Mouse (Mus musculus) cerebellum, adult 2 months (tissue): ENCODE data around the gene Mobp. TPM values are rescaled to one million over a fixed set of nuclear protein-coding genes. Genes with fewer than 3 reads are reported as not detected.

ENCODE experiments used
- DNase-seq, 2 experiments: peaks; one replicate each; pipeline ENCODE4 v3.0.0; 2021
- H3K27ac ChIP-seq: fragments of 200-500 bp; 2 replicates; pipeline ENCODE4 v1.5.1; 2012; ENCODE audit warnings: low read length, control low read depth, inconsistent platforms; ENCODE audit not compliant: insufficient read depth
- H3K27me3 ChIP-seq: fragments of 200-500 bp; 2 replicates; pipeline ENCODE4 v1.6.1; 2012; ENCODE audit warnings: inconsistent platforms, mild to moderate bottlenecking, low read length, moderate library complexity; ENCODE audit not compliant: control insufficient read depth, insufficient read depth
- H3K4me1 ChIP-seq: fragments of 200-500 bp; 2 replicates; pipeline ENCODE4 v1.6.1; 2011; ENCODE audit warnings: low read length; ENCODE audit not compliant: control insufficient read depth, insufficient read depth
- H3K4me3 ChIP-seq: fragments of 200-500 bp; replicated peaks from 2 replicates; pipeline ENCODE3; 2011; ENCODE audit warnings: mild to moderate bottlenecking, low read depth, low read length, control low read depth; ENCODE audit not compliant: insufficient read depth
- CTCF ChIP-seq: fragments of 200-500 bp; IDR thresholded peaks from 2 replicates; pipeline ENCODE4 v1.5.1; 2011; ENCODE audit warnings: low read depth, mild to moderate bottlenecking, control low read depth, low read length, moderate library complexity, borderline replicate concordance; ENCODE audit not compliant: insufficient read depth
- POLR2A ChIP-seq: fragments of 200-500 bp; IDR thresholded peaks from 2 replicates; pipeline ENCODE4 v1.6.1; 2011; ENCODE audit warnings: low read length, control low read depth, borderline replicate concordance; ENCODE audit not compliant: insufficient read depth
- WGBS: fragments of 180-500 bp; shearing (Covaris S2); methylation state at CpG from one replicate; pipeline ENCODE4 v1.1.7; 2018; 5-methylcytosine and 5-hydroxymethylcytosine counted together
- polyA plus RNA-seq: library from polyadenylated mRNA; depleted of rRNA; stranded (reverse); fragments of >200 nt; gene quantifications from 2 replicates; pipeline ENCODE4 v1.2.3, GENCODE M21; 2012

Gene Mobp
- polyA plus RNA-seq, 1 experiment, result 1,761 TPM

DNA sequence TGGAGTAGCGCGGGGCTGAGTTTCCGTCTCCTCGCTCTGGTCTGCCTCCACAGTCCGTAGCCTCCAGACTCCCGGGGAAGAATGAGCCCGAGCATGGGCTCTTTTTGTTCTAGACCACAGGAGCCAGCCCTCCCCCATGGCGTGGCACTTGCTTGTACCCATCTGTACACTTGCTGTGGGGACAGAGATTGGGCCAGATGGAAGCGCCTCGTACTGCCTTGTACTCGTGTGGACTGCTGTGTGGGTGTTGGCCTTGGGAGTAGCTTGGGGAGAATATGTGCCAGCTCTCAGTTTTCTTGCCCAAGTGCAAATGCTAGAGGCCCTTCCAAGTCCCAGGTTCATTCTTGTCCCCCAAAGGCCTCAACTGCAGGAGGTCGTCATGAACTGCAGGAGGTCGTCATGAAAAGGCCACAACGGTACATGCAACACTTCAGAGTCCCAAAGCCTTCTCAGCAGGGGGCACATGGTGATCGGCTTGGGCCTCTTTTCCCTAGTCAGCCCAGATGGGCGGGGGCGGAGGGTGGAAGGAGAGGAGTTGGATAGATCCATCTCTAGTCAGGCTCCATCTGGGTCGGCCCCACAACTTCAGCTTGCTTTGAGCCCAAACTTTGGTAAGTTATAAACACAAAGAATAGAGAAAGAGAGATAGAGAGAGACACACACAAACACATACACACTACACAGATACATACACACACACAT lies 25.1 kb downstream of the Mobp start:
- Histone ChIP-seq H3K4me1 (no peaks in the 10 kb centered on the region), H3K4me3 (no peak overlapping the region), H3K27ac (no peak overlapping the region), H3K27me3 (no peaks in the 10 kb centered on the region; the same call in 1 of the 2 replicates)
- WGBS, result 41% methylated on average over 18 of the region's 18 CpGs
- DNase-seq, result no peak
- TF ChIP-seq CTCF, result no peak
- TF ChIP-seq POLR2A, result no peak

DNA sequence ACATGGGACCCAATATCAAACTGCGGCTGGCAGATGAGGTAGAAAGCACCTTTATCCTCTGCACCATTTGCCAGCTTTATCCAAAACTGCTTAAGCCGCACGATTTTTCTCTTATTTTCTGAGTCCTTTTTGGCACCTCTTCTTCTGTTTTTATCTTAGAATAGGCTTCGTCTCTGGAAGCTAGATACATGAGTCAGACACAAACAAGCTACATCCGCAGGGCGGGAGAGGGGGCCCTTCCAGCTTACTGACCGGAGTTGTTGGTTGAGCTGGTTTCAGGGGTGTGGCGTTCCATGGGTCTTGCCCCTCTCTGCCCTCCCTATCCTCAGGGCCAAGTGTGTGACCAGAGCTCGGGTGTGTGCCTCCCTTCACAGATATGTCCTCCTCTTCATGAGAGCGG lies 29.3 kb downstream of the Mobp start:
- WGBS, result 83% methylated on average over 10 of the region's 10 CpGs
- H3K4me3 ChIP-seq, result no peak overlapping the region
- no peaks in the 10 kb centered on the region for H3K4me1 ChIP-seq
- H3K27ac ChIP-seq, result no peak overlapping the region
- no peak for DNase-seq
- H3K27me3 ChIP-seq, result no peaks in the 10 kb centered on the region; the same call in 1 of the 2 replicates
- TF ChIP-seq POLR2A, result no peak
- TF ChIP-seq CTCF, result no peak

DNA sequence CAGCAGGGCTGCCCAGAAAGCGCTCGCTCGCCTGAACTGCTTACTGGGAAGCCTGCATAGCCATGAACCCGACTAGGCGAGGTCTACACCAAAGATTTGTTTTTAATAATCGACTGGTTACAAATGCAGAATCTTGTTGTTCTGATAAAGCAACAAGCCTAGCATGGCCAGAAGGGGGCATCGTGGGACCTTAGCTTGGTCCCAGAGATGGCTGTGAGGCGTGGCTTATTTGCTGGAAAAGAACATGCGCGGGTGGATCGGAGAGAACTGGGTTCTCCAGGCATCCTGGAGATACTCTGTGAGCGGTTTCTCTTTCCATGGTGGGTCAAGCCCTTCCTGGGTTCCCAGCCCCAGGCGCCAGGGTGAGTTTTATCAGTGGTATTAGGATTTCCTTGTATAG lies 35.0 kb downstream of the Mobp start:
- Histone ChIP-seq H3K27me3 (no peaks in the 10 kb centered on the region), H3K27ac (no peak overlapping the region), H3K4me1 (no peaks in the 10 kb centered on the region), H3K4me3 (no peak overlapping the region)
- TF ChIP-seq POLR2A (no peak), CTCF (peak; percentile 60; the same call in 1 of the 2 replicates)
- 24% methylated on average over 13 of the region's 13 CpGs for WGBS
- peak; percentile 27 to 37 for DNase-seq

DNA sequence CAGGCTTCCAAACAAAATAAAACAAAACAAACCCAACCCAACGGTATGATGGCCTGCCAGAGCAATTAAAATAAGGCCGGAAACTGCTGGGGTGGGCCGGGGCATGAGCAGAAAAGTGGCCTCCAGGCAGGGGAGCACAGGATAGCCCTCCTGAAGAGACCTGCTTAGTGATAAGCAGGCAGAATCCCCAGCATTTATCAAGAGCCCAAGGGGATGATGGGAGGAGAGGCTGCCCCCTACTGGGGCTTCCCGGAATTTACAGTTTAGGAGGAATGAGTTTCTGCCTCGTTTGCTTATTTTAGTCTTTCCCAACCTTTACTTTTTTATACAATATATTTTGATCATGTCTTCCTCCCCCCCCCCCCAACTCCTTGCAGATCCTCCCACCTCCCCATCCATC lies 37.3 kb downstream of the Mobp start:
- DNase-seq, result no peak
- H3K4me1 ChIP-seq, result no peaks in the 10 kb centered on the region
- TF ChIP-seq POLR2A, result no peak
- peak; percentile 22; the same call in 1 of the 2 replicates for TF ChIP-seq CTCF
- no peak overlapping the region for H3K27ac ChIP-seq
- H3K27me3 ChIP-seq, result no peaks in the 10 kb centered on the region
- H3K4me3 ChIP-seq, result no peak overlapping the region
- 76% methylated on average over 5 of the region's 5 CpGs for WGBS

DNA sequence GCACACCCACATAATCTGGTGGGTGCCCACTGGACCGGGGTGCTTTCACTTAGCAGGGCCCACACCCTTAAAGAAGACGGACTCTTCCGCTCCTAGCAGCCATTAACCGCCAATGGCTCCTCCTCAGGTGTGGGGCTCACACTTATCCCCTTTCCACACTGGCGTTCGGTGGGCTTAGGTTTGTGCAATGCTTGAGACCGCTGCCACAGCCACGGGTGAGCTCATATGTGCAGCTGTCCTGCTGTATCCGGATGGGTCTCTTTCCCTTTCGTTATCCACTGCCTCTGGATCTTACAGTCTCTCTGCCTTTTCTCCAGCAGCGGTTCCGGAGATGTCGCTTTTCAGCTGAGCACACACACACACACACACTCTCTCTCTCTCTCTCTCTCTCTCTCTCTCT lies 41.4 kb downstream of the Mobp start:
- TF ChIP-seq POLR2A (no peak), CTCF (no peak)
- Histone ChIP-seq H3K4me1 (no peaks in the 10 kb centered on the region), H3K27ac (no peak overlapping the region), H3K4me3 (peak overlapping the region; percentile 67), H3K27me3 (no peaks in the 10 kb centered on the region)
- 25% methylated on average over 13 of the region's 13 CpGs for WGBS
- no peak for DNase-seq

DNA sequence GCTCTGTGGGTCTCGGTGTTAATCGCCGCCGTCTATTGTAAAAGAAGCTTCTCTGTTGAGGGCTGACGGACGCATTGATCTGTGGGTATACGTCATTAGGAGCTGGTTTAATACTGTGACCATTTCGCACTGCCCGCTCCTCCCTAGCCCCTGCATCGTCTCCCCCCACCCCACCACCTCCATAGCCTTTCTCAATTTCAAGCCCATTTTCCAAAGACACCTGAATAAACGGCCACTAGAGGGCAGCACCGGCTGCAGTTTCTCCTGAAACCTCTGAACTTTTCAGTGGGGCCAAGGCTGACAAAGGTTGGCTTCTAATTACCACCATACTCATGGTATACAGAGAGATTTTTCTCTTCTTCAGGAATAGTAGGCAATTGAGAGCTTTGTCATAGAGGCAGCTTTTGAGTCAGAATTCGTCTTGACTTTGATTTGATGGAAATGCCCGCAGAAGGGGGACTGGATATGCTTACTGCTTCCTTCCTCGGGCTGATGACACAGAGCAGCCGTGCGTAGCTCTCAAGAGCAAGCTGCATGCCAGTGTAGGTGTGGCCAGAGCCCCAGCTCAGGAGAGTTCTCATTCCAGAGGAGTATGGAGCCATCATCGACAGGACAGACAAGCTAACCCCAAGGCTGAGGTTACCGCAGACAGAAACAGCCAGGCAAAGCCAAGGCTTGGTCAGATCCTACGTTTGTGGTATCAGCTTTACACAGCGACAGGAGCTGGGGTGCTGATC lies 42.0 kb downstream of the Mobp start:
- H3K4me1 ChIP-seq, result no peaks in the 10 kb centered on the region
- DNase-seq, result peak; percentile 70 to 83
- no peaks in the 10 kb centered on the region for H3K27me3 ChIP-seq
- H3K27ac ChIP-seq, result no peak overlapping the region
- H3K4me3 ChIP-seq, result peak overlapping the region; percentile 67
- no peak for TF ChIP-seq POLR2A
- TF ChIP-seq CTCF, result peak; percentile 72; the same call in 1 of the 2 replicates
- 25% methylated on average over 21 of the region's 21 CpGs for WGBS

DNA sequence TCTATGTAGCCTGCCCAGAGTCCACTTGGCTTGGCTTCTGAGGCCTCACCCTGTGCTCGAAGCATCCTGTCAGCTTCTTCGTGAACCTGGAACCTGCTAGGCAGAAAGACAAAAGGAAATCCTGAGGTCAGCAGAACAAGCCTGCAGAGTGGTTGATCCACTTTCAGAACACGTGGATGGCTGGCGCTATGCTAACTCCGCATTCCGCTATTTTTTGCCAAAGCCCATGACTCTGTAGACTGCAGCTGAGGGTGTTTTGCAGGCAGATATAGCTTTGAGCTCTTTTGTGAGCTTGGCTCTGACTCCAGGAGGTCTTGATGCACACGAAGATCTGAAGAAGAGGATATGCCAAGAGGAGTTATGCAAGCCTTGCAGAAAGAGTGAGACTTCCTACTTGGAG lies 43.2 kb downstream of the Mobp start:
- WGBS, result 40% methylated on average over 7 of the region's 7 CpGs
- DNase-seq, result no peak
- no peaks in the 10 kb centered on the region for H3K4me1 ChIP-seq
- no peak for TF ChIP-seq POLR2A
- TF ChIP-seq CTCF, result no peak
- no peak overlapping the region for H3K4me3 ChIP-seq
- no peak overlapping the region for H3K27ac ChIP-seq
- H3K27me3 ChIP-seq, result no peaks in the 10 kb centered on the region

DNA sequence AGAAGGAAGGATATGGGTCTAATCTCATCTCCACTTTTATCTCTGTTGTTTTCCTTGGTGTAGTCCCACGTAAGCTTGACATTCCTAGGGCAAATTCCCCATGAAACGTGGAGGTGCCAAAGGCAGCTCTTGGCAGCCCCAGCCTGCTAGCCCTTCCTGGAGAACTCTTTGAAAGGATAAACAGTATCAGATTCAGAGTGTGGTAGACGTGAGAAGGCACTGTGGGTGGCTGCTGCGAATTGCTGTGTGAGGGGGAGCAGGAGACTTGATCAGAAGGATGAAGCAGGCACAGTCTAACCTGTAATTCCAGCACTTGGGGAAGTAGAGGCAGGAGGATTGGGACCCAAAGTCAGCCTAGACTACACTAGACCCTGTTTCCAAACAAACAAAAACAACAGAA lies 51.4 kb downstream of the Mobp start:
- DNase-seq, result no peak
- H3K27ac ChIP-seq, result no peak overlapping the region
- no peaks in the 10 kb centered on the region for H3K27me3 ChIP-seq
- TF ChIP-seq POLR2A, result no peak
- TF ChIP-seq CTCF, result no peak
- 73% methylated on average over 4 of the region's 4 CpGs for WGBS
- H3K4me3 ChIP-seq, result no peak overlapping the region
- H3K4me1 ChIP-seq, result no peaks in the 10 kb centered on the region
